Comparison of ENCODE assay signal across 28 mouse cellular contexts in the genomic region with DNA sequence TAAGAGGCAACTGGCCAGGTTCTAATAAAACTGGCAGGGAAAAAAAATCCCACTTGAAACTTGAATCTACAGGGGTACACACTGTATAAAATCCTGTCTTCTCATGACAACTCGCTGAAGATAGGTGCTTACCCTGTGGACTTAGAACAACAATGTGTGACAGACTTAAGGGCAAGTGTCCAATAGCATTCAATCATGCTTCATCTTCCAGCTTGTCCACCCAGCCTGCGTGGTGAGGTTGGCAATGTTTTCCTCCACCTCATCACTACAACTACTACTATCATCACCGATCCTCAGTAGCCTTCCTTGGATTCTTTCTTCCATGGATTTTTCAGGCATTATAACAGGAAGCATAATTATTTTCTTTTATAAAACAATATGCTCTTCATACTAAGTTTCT. TPM values are rescaled to one million over a fixed set of nuclear protein-coding genes. Genes with fewer than 3 reads are reported as not detected.
DNase-seq lines count a peak whose midpoint lies in the region; ATAC-seq and TF ChIP-seq lines count a peak whose summit lies in the region.
"Had no signal": no experiment of that assay in that cellular context is flagged by ENCODE, and none has a peak within 500 bp of the region (broad histone marks: within the 10 kb centered on the region; RNA-seq: fewer than 3 reads in every experiment).

No protein-coding gene starts in this region.

- H3K9ac ChIP-seq in heart, adult 2 months (ENCODE audit: low read depth, low read length) = no peak overlapping the region
- no peak overlapping the region for H3K9ac ChIP-seq in intestine, embryonic 15.5 days
- H3K9ac ChIP-seq in intestine, postnatal 0 days (ENCODE audit: low read depth, low read length) = no peak overlapping the region
- no peak overlapping the region for H3K9ac ChIP-seq in neural tube, embryonic 15.5 days (replicated peaks)
- H3K9ac ChIP-seq: embryonic facial prominence, embryonic 12.5 days; embryonic facial prominence, embryonic 15.5 days; forebrain, embryonic 12.5 days; forebrain, embryonic 15.5 days; heart, embryonic 13.5 days; hindbrain, embryonic 14.5 days had no signal

- no peak overlapping the region for H3K4me2 ChIP-seq in intestine, embryonic 15.5 days (replicated peaks)
- no peak overlapping the region for H3K4me2 ChIP-seq in intestine, postnatal 0 days (replicated peaks; ENCODE audit: low read depth)
- no peak overlapping the region for H3K4me2 ChIP-seq in neural tube, embryonic 15.5 days
- H3K4me2 ChIP-seq: embryonic facial prominence, embryonic 12.5 days; embryonic facial prominence, embryonic 15.5 days; forebrain, embryonic 12.5 days; forebrain, embryonic 15.5 days; heart, embryonic 13.5 days; hindbrain, embryonic 14.5 days had no signal

- intact Hi-C loops in heart, adult 2 months (cut with DNase I) = no loop called here

- H3K36me3 ChIP-seq in heart, adult 2 months (ENCODE audit: control insufficient read depth, insufficient read depth, low read length) = peaks cover 25% of the 10 kb centered on the region
- no peaks in the 10 kb centered on the region for H3K36me3 ChIP-seq in intestine, embryonic 15.5 days
- H3K36me3 ChIP-seq in intestine, postnatal 0 days (ENCODE audit: control insufficient read depth, insufficient read depth) = no peaks in the 10 kb centered on the region
- H3K36me3 ChIP-seq in small intestine, adult 2 months (ENCODE audit: control insufficient read depth, insufficient read depth, low read length) = no peaks in the 10 kb centered on the region
- H3K36me3 ChIP-seq in neural tube, embryonic 15.5 days = no peaks in the 10 kb centered on the region
- H3K36me3 ChIP-seq: embryonic facial prominence, embryonic 12.5 days; embryonic facial prominence, embryonic 15.5 days; forebrain, embryonic 15.5 days; heart, embryonic 10.5 days; heart, embryonic 13.5 days had no signal

- peaks cover 5% of the 10 kb centered on the region for H3K79me2 ChIP-seq in heart, adult 2 months (replicated peaks; ENCODE audit: control insufficient read depth, insufficient read depth, low read length)

- H3K4me3 ChIP-seq in heart, adult 2 months = no peak overlapping the region
- H3K4me3 ChIP-seq in intestine, embryonic 15.5 days (replicated peaks) = no peak overlapping the region
- H3K4me3 ChIP-seq in intestine, postnatal 0 days (ENCODE audit: low read depth, low read length) = no peak overlapping the region
- no peak overlapping the region for H3K4me3 ChIP-seq in small intestine, adult 2 months (ENCODE audit: low read depth, low read length)
- H3K4me3 ChIP-seq in neural tube, embryonic 15.5 days (replicated peaks) = no peak overlapping the region
- H3K4me3 ChIP-seq: embryonic facial prominence, embryonic 12.5 days; embryonic facial prominence, embryonic 15.5 days; forebrain, embryonic 12.5 days; forebrain, embryonic 15.5 days; heart, embryonic 10.5 days; heart, embryonic 13.5 days had no signal

- peaks cover 14% of the 10 kb centered on the region for H3K4me1 ChIP-seq in heart, adult 2 months (ENCODE audit: control insufficient read depth, insufficient read depth, low read length)
- H3K4me1 ChIP-seq in intestine, embryonic 15.5 days (replicated peaks) = peaks cover 6% of the 10 kb centered on the region
- 0 out of 2 replicates have a peak, but pooled peaks cover 4% of the 10 kb centered on the region for H3K4me1 ChIP-seq in intestine, postnatal 0 days (replicated peaks; ENCODE audit: control insufficient read depth, insufficient read depth, low read length)
- H3K4me1 ChIP-seq in small intestine, adult 2 months (ENCODE audit: control insufficient read depth, insufficient read depth, insufficient read length, low read length) = peaks cover 19% of the 10 kb centered on the region; the same call in 1 of the 2 replicates
- H3K4me1 ChIP-seq in neural tube, embryonic 15.5 days = peaks cover 13% of the 10 kb centered on the region

- H3K27ac ChIP-seq in heart, adult 2 months = no peak overlapping the region
- no peak overlapping the region; the same call in none of the 2 replicates for H3K27ac ChIP-seq in intestine, embryonic 15.5 days
- H3K27ac ChIP-seq in intestine, postnatal 0 days (ENCODE audit: low read depth, low read length) = peak overlapping the region; percentile 62
- H3K27ac ChIP-seq in small intestine, adult 2 months (ENCODE audit: insufficient read depth, low read depth, low read length) = peak overlapping the region; percentile 83
- H3K27ac ChIP-seq in neural tube, embryonic 15.5 days (replicated peaks) = no peak overlapping the region
- H3K27ac ChIP-seq: embryonic facial prominence, embryonic 12.5 days; embryonic facial prominence, embryonic 15.5 days; forebrain, embryonic 12.5 days; forebrain, embryonic 15.5 days; heart, embryonic 10.5 days; heart, embryonic 13.5 days; hindbrain, embryonic 14.5 days; hindbrain, postnatal 0 days had no signal

- TF ChIP-seq POLR2A in heart, adult 2 months (IDR thresholded peaks at IDR 0.05; ENCODE audit: insufficient read depth, low read depth, low read length) = no peak
- TF ChIP-seq POLR2A in small intestine, adult 2 months (IDR thresholded peaks at IDR 0.05; ENCODE audit: low read depth, low read length) = no peak

- DNase-seq in heart, adult 11 months = peak; percentile 27
- no peak for DNase-seq in heart, adult 2 months
- DNase-seq: adrenal gland, adult 8-10 months; adrenal gland, postnatal 25 days; cerebellum, adult 11-12 months; cerebellum, adult 9-10 months; gastrocnemius, postnatal 10 days; heart, adult 18-20 months; heart, postnatal 14 days; heart, postnatal 4 days; kidney, adult 18-20 months had no signal

- no peaks in the 10 kb centered on the region for H3K9me3 ChIP-seq in intestine, embryonic 15.5 days
- H3K9me3 ChIP-seq in intestine, postnatal 0 days (ENCODE audit: control insufficient read depth) = no peaks in the 10 kb centered on the region
- H3K9me3 ChIP-seq in neural tube, embryonic 15.5 days (replicated peaks) = no peaks in the 10 kb centered on the region
- H3K9me3 ChIP-seq: embryonic facial prominence, embryonic 12.5 days; embryonic facial prominence, embryonic 15.5 days; forebrain, embryonic 12.5 days; forebrain, embryonic 15.5 days; heart, embryonic 10.5 days; heart, embryonic 13.5 days had no signal

- 66% methylated on average over 3 of the region's 3 CpGs for WGBS in heart, adult 2 months
- 85% methylated on average over 3 of the region's 3 CpGs for WGBS in intestine, embryonic 15.5 days
- 70% methylated on average over 3 of the region's 3 CpGs for WGBS in intestine, postnatal 0 days
- 72% methylated on average over 3 of the region's 3 CpGs for WGBS in small intestine, adult 2 months
- 90% methylated on average over 3 of the region's 3 CpGs for WGBS in neural tube, embryonic 15.5 days

- ATAC-seq in intestine, embryonic 15.5 days = peak; percentile 24; the same call in 1 of the 2 replicates
- peak; percentile 52; the same call in 1 of the 2 replicates for ATAC-seq in intestine, postnatal 0 days
- ATAC-seq in cerebellum, adult (ENCODE audit: insufficient number of reproducible peaks, low FRiP score, low TSS enrichment) = no peak
- no peak for ATAC-seq in neural tube, embryonic 15.5 days (ENCODE audit: low FRiP score)
- ATAC-seq: activated CD4-positive, CD25-positive, alpha-beta regulatory T cell, adult 4 months; CD4-positive, CD25-positive, alpha-beta regulatory T cell, adult 4 months; forebrain, embryonic 15.5 days; hindbrain, postnatal 0 days; inflammation-experienced regulatory T-cells, adult 6 months had no signal

- no peaks in the 10 kb centered on the region for H3K27me3 ChIP-seq in heart, adult 2 months (ENCODE audit: control insufficient read depth, insufficient read depth, low read length)
- H3K27me3 ChIP-seq in intestine, embryonic 15.5 days (replicated peaks) = no peaks in the 10 kb centered on the region
- no peaks in the 10 kb centered on the region for H3K27me3 ChIP-seq in intestine, postnatal 0 days (replicated peaks; ENCODE audit: control insufficient read depth, insufficient read depth, low read length)
- H3K27me3 ChIP-seq in small intestine, adult 2 months (ENCODE audit: control insufficient read depth, insufficient read depth, low read length) = no peaks in the 10 kb centered on the region
- no peaks in the 10 kb centered on the region for H3K27me3 ChIP-seq in neural tube, embryonic 15.5 days (replicated peaks)
- H3K27me3 ChIP-seq: embryonic facial prominence, embryonic 12.5 days; embryonic facial prominence, embryonic 15.5 days; forebrain, embryonic 12.5 days; forebrain, embryonic 15.5 days; heart, embryonic 13.5 days had no signal

- TF ChIP-seq CTCF in heart, adult 2 months (IDR thresholded peaks at IDR 0.05) = no peak
- TF ChIP-seq CTCF in intestine, postnatal 0 days (IDR thresholded peaks at IDR 0.05; ENCODE audit: low read depth) = no peak
- no peak for TF ChIP-seq CTCF in small intestine, adult 2 months (IDR thresholded peaks at IDR 0.05; ENCODE audit: extremely low read depth, insufficient read length, insufficient replicate concordance, low read depth, low read length)

- TF ChIP-seq EP300 in heart, adult 2 months (IDR thresholded peaks at IDR 0.05; ENCODE audit: insufficient read depth, low read depth, low read length) = no peak

RNA-seq across cellular contexts. Expression of a gene that starts 29.7 kb away (rescaled TPM):
- total RNA-seq in heart, adult 2 months (2021) = 100 to 1,000 TPM; 141 to 142 TPM
- polyA plus RNA-seq in heart, adult 2 months (2012; rRNA removed) = 90.6 and 116 TPM in 2 replicates
- polyA plus RNA-seq in intestine, embryonic 15.5 days (2015; fragmentation: Nextera tagmentation; extraction: Ambion mirVana) = 136 and 147 TPM in 2 replicates
- polyA plus RNA-seq in intestine, postnatal 0 days (2015; fragmentation: Nextera tagmentation; extraction: Ambion mirVana) = 191 and 203 TPM in 2 replicates
- 133 and 387 TPM in 2 replicates for polyA plus RNA-seq in small intestine, adult 2 months (2012; rRNA removed)
- polyA plus RNA-seq in neural tube, embryonic 15.5 days (2015; fragmentation: Nextera tagmentation; extraction: Ambion mirVana) = 454 and 487 TPM in 2 replicates
- total RNA-seq: MEL had no signal

Comparison
In these comparisons a context has a peak if more than half of its experiments do, and no peak if none do; other contexts are left out.
1. H3K27ac ChIP-seq: peak in intestine, postnatal 0 days (single experiment) and small intestine, adult 2 months (single experiment); none in heart, adult 2 months (single experiment), intestine, embryonic 15.5 days (single experiment) and neural tube, embryonic 15.5 days (single experiment).
2. ATAC-seq: peak in intestine, embryonic 15.5 days (single experiment) and intestine, postnatal 0 days (single experiment); none in cerebellum, adult (single experiment) and neural tube, embryonic 15.5 days (single experiment).